In genomic region chr2:92474920-92475319, GRCm38 (mm10) we compare ENCODE assay signal across 15 mouse cellular contexts.
"Had no signal": no experiment of that assay in that cellular context is flagged by ENCODE, and none has a peak within 500 bp of the region (broad histone marks: within the 10 kb centered on the region; RNA-seq: fewer than 3 reads in every experiment).

No protein-coding gene starts in this region.

- ATAC-seq: liver, postnatal 0 days had no signal

- H3K27me3 ChIP-seq: kidney, embryonic 15.5 days; limb, embryonic 15.5 days; liver, embryonic 13.5 days; lung, embryonic 15.5 days; neural tube, embryonic 15.5 days had no signal

- H3K9ac ChIP-seq: kidney, embryonic 15.5 days; limb, embryonic 15.5 days; liver, embryonic 13.5 days; liver, postnatal 0 days; lung, embryonic 15.5 days; neural tube, embryonic 15.5 days had no signal

- H3K4me1 ChIP-seq: limb, embryonic 15.5 days; midbrain, embryonic 10.5 days had no signal

- H3K4me2 ChIP-seq: kidney, embryonic 15.5 days; limb, embryonic 15.5 days; liver, embryonic 13.5 days; lung, embryonic 15.5 days; neural tube, embryonic 15.5 days had no signal

- DNase-seq: kidney, adult 18-20 months; kidney, postnatal 25 days; layer of hippocampus, adult 9-11 months; layer of hippocampus, postnatal 36 days; liver, embryonic 13.5 days; liver, postnatal 0 days; midbrain, embryonic 14.5 days; spleen, adult 18-20 months; thymus, postnatal 14 days had no signal

- H3K9me3 ChIP-seq: kidney, embryonic 15.5 days; limb, embryonic 15.5 days; liver, embryonic 13.5 days; lung, embryonic 15.5 days; midbrain, embryonic 10.5 days; neural tube, embryonic 15.5 days had no signal

- H3K4me3 ChIP-seq: kidney, embryonic 15.5 days; limb, embryonic 15.5 days; liver, embryonic 13.5 days; lung, embryonic 15.5 days; midbrain, embryonic 10.5 days; myocyte; neural tube, embryonic 15.5 days had no signal

- H3K27ac ChIP-seq: kidney, embryonic 15.5 days; limb, embryonic 15.5 days; liver, embryonic 13.5 days; lung, embryonic 15.5 days; midbrain, embryonic 10.5 days; neural tube, embryonic 15.5 days had no signal

- H3K36me3 ChIP-seq: kidney, embryonic 15.5 days; limb, embryonic 15.5 days; liver, embryonic 13.5 days; lung, embryonic 15.5 days; midbrain, embryonic 10.5 days; neural tube, embryonic 15.5 days had no signal
